In genomic region chr5:137028561-137029272, GRCm38 (mm10) we compare ENCODE assay signal across 13 mouse cellular contexts. TPM values are rescaled to one million over a fixed set of nuclear protein-coding genes. Genes with fewer than 3 reads are reported as not detected.
A peak's percentile ranks its signal among the peaks of the same experiment; 100 is the strongest.
DNase-seq lines count a peak whose midpoint lies in the region; ATAC-seq and TF ChIP-seq lines count a peak whose summit lies in the region.
"Had no signal": no experiment of that assay in that cellular context is flagged by ENCODE, and none has a peak within 500 bp of the region (broad histone marks: within the 10 kb centered on the region; RNA-seq: fewer than 3 reads in every experiment).

No protein-coding gene starts in this region.

- H3K4me2 ChIP-seq in kidney, embryonic 14.5 days (replicated peaks; ENCODE audit: low read depth, low read length): peak overlapping the region; percentile 64
- peak overlapping the region; percentile 97 for H3K4me2 ChIP-seq in forebrain, embryonic 14.5 days (ENCODE audit: low read length)
- H3K4me2 ChIP-seq in midbrain, embryonic 14.5 days (ENCODE audit: low read length): peak overlapping the region; percentile 100
- no peak overlapping the region for H3K4me2 ChIP-seq in lung, postnatal 0 days (replicated peaks; ENCODE audit: low read depth, low read length)

- no peak overlapping the region; the same call in 1 of the 2 replicates for H3K4me3 ChIP-seq in kidney, embryonic 14.5 days (ENCODE audit: low read length)
- peak overlapping the region; percentile 70 for H3K4me3 ChIP-seq in ES-Bruce4 (ENCODE audit: low read depth, low read length)
- H3K4me3 ChIP-seq in forebrain, embryonic 14.5 days (ENCODE audit: low read depth, low read length): peak overlapping the region; percentile 46
- H3K4me3 ChIP-seq in midbrain, embryonic 14.5 days (replicated peaks; ENCODE audit: low read depth, low read length): peak overlapping the region; percentile 52
- no peak overlapping the region for H3K4me3 ChIP-seq in lung, postnatal 0 days (ENCODE audit: low read depth, low read length)

- peaks cover 71% of the 10 kb centered on the region for H3K27me3 ChIP-seq in kidney, embryonic 14.5 days (ENCODE audit: control insufficient read depth, insufficient read depth, low read length)
- peaks cover 8% of the 10 kb centered on the region; the same call in 1 of the 2 replicates for H3K27me3 ChIP-seq in ES-Bruce4 (ENCODE audit: control insufficient read depth, insufficient read depth, low read length, poor library complexity, severe bottlenecking)
- H3K27me3 ChIP-seq in forebrain, embryonic 14.5 days (replicated peaks; ENCODE audit: control insufficient read depth, insufficient read depth, low read length): peaks cover 55% of the 10 kb centered on the region
- peaks cover 67% of the 10 kb centered on the region for H3K27me3 ChIP-seq in midbrain, embryonic 14.5 days (ENCODE audit: control insufficient read depth, insufficient read depth, low read length)
- peaks cover 45% of the 10 kb centered on the region for H3K27me3 ChIP-seq in lung, postnatal 0 days (replicated peaks; ENCODE audit: insufficient read depth, low read length)

- DNase-seq in kidney, adult 9 months: no peak
- no peak for DNase-seq in forebrain, embryonic 14.5 days (ENCODE audit: low spot score)
- DNase-seq in midbrain, embryonic 14.5 days: peak; percentile 45
- no peak for DNase-seq in ovary, postnatal 10 days (ENCODE audit: low spot score)
- no peak for DNase-seq in lung, postnatal 0 days (ENCODE audit: low spot score)
- DNase-seq: adrenal gland, postnatal 25 days; heart, adult 11 months; lung, adult 2 months had no signal

- no peak overlapping the region for H3K27ac ChIP-seq in kidney, embryonic 14.5 days (ENCODE audit: low read depth, low read length)
- H3K27ac ChIP-seq in ES-Bruce4 (ENCODE audit: insufficient read depth, low read length): no peak overlapping the region
- no peak overlapping the region for H3K27ac ChIP-seq in forebrain, embryonic 14.5 days (ENCODE audit: low read depth, low read length)
- no peak overlapping the region for H3K27ac ChIP-seq in midbrain, embryonic 14.5 days (replicated peaks; ENCODE audit: low read depth, low read length)
- no peak overlapping the region for H3K27ac ChIP-seq in lung, postnatal 0 days (ENCODE audit: low read length)

- no peak for ATAC-seq in kidney, embryonic 14.5 days (ENCODE audit: low FRiP score, low TSS enrichment)
- no peak for ATAC-seq in forebrain, embryonic 14.5 days
- no peak for ATAC-seq in midbrain, embryonic 14.5 days (ENCODE audit: low FRiP score, low TSS enrichment)
- ATAC-seq in megakaryocyte-erythroid progenitor cell, adult 5-6 weeks (replicated peaks; ENCODE audit: low FRiP score, low TSS enrichment, poor library complexity, severe bottlenecking): no peak
- no peak for ATAC-seq in lung, postnatal 0 days

- TF ChIP-seq EP300 in ES-Bruce4 (IDR thresholded peaks at IDR 0.05; ENCODE audit: insufficient read depth, low read depth, low read length): no peak
- no peak for TF ChIP-seq EP300 in lung, postnatal 0 days (IDR thresholded peaks at IDR 0.05)

- H3K9ac ChIP-seq in kidney, embryonic 14.5 days (ENCODE audit: low read depth, low read length): no peak overlapping the region
- peak overlapping the region; percentile 29 for H3K9ac ChIP-seq in ES-Bruce4 (ENCODE audit: low read depth, poor library complexity, severe bottlenecking)
- no peak overlapping the region for H3K9ac ChIP-seq in forebrain, embryonic 14.5 days (ENCODE audit: low read length)
- peak overlapping the region; percentile 61; the same call in 1 of the 2 replicates for H3K9ac ChIP-seq in midbrain, embryonic 14.5 days (replicated peaks; ENCODE audit: low read length)
- H3K9ac ChIP-seq in lung, postnatal 0 days (replicated peaks; ENCODE audit: low read depth): no peak overlapping the region

- peaks cover 33% of the 10 kb centered on the region for H3K4me1 ChIP-seq in kidney, embryonic 14.5 days (ENCODE audit: control insufficient read depth, insufficient read depth, low read length)
- H3K4me1 ChIP-seq in ES-Bruce4 (ENCODE audit: control insufficient read depth, insufficient read depth, low read length): no peaks in the 10 kb centered on the region
- peaks cover 15% of the 10 kb centered on the region for H3K4me1 ChIP-seq in forebrain, embryonic 14.5 days (ENCODE audit: control insufficient read depth, insufficient read depth, low read length)
- H3K4me1 ChIP-seq in midbrain, embryonic 14.5 days (ENCODE audit: control insufficient read depth, insufficient read depth, low read length): peaks cover 20% of the 10 kb centered on the region
- H3K4me1 ChIP-seq in lung, postnatal 0 days (ENCODE audit: insufficient read depth, low read depth, low read length): peaks cover 10% of the 10 kb centered on the region

- TF ChIP-seq CTCF in ES-Bruce4 (IDR thresholded peaks at IDR 0.05; ENCODE audit: low read depth, low read length): no peak
- no peak for TF ChIP-seq CTCF in lung, postnatal 0 days (IDR thresholded peaks at IDR 0.05)

- WGBS in kidney, embryonic 14.5 days: 1% methylated on average over 27 of the region's 29 CpGs
- 2% methylated on average over 25 of the region's 29 CpGs for WGBS in forebrain, embryonic 14.5 days
- 3% methylated on average over 29 of the region's 29 CpGs for WGBS in midbrain, embryonic 14.5 days
- 6% methylated on average over 25 of the region's 29 CpGs for WGBS in lung, postnatal 0 days

- no peaks in the 10 kb centered on the region for H3K9me3 ChIP-seq in kidney, embryonic 14.5 days (ENCODE audit: control insufficient read depth, low read length)
- no peaks in the 10 kb centered on the region for H3K9me3 ChIP-seq in ES-Bruce4 (replicated peaks; ENCODE audit: control insufficient read depth, insufficient read depth, low read length, poor library complexity, severe bottlenecking)
- H3K9me3 ChIP-seq in forebrain, embryonic 14.5 days (replicated peaks; ENCODE audit: control insufficient read depth, low read length): no peaks in the 10 kb centered on the region
- no peaks in the 10 kb centered on the region for H3K9me3 ChIP-seq in midbrain, embryonic 14.5 days (ENCODE audit: control insufficient read depth, low read length)
- no peaks in the 10 kb centered on the region for H3K9me3 ChIP-seq in lung, postnatal 0 days (ENCODE audit: low read length)

- TF ChIP-seq POLR2A in ES-Bruce4 (IDR thresholded peaks at IDR 0.05; ENCODE audit: insufficient read depth, low read length): no peak

- H3K36me3 ChIP-seq in kidney, embryonic 14.5 days (ENCODE audit: control insufficient read depth, insufficient read depth, low read length): no peaks in the 10 kb centered on the region
- no peaks in the 10 kb centered on the region for H3K36me3 ChIP-seq in ES-Bruce4 (ENCODE audit: control insufficient read depth, insufficient read depth, low read length, poor library complexity, severe bottlenecking)
- no peaks in the 10 kb centered on the region for H3K36me3 ChIP-seq in forebrain, embryonic 14.5 days (ENCODE audit: control insufficient read depth, insufficient read depth, low read length)
- H3K36me3 ChIP-seq in midbrain, embryonic 14.5 days (ENCODE audit: control insufficient read depth, insufficient read depth, low read length): no peaks in the 10 kb centered on the region
- H3K36me3 ChIP-seq in lung, postnatal 0 days (ENCODE audit: insufficient read depth, low read length): no peaks in the 10 kb centered on the region

RNA-seq across cellular contexts. Expression of gene Vgf, which starts 2.5 kb away (rescaled TPM):
- 0.16 and 0.36 TPM in 2 replicates for polyA plus RNA-seq in kidney, embryonic 14.5 days (2014; fragmentation: Nextera tagmentation; extraction: Ambion mirVana)
- 3.7 and 5.7 TPM in 2 replicates for polyA plus RNA-seq in ES-Bruce4 (2011; ENCODE audit: insufficient read depth, insufficient read length, low read depth, missing spikeins)
- polyA plus RNA-seq in forebrain, embryonic 14.5 days (2014; fragmentation: Nextera tagmentation; extraction: Ambion mirVana): 2.7 and 3.8 TPM in 2 replicates
- polyA plus RNA-seq in midbrain, embryonic 14.5 days (2014; fragmentation: Nextera tagmentation; extraction: Ambion mirVana): 4.8 and 6.9 TPM in 2 replicates
- not detected in 2 replicates for total RNA-seq in megakaryocyte-erythroid progenitor cell, adult 5-6 weeks (2014; fragmentation: Nextera tagmentation)
- total RNA-seq in megakaryocyte-erythroid progenitor cell, adult 5-6 weeks (2017): 0.27 and 0.47 TPM in 2 replicates
- 0.12 and 0.19 TPM in 2 replicates for polyA plus RNA-seq in lung, postnatal 0 days (2015; fragmentation: Nextera tagmentation; extraction: Ambion mirVana)
- total RNA-seq: common myeloid progenitor, adult 5-6 weeks; neutrophil, adult 5-6 weeks had no signal
- polyA plus RNA-seq: lung, adult 2 months had no signal

RNA-seq across cellular contexts. Expression of gene Ap1s1, which starts 17.2 kb away (rescaled TPM):
- 145 and 152 TPM in 2 replicates for polyA plus RNA-seq in kidney, embryonic 14.5 days (2014; fragmentation: Nextera tagmentation; extraction: Ambion mirVana)
- polyA plus RNA-seq in ES-Bruce4 (2011; ENCODE audit: insufficient read depth, insufficient read length, low read depth, missing spikeins): 68.6 and 78.9 TPM in 2 replicates
- polyA plus RNA-seq in forebrain, embryonic 14.5 days (2014; fragmentation: Nextera tagmentation; extraction: Ambion mirVana): 242 and 250 TPM in 2 replicates
- polyA plus RNA-seq in midbrain, embryonic 14.5 days (2014; fragmentation: Nextera tagmentation; extraction: Ambion mirVana): 214 and 238 TPM in 2 replicates
- total RNA-seq in megakaryocyte-erythroid progenitor cell, adult 5-6 weeks (2014; fragmentation: Nextera tagmentation): 52.2 and 78.7 TPM in 2 replicates
- total RNA-seq in megakaryocyte-erythroid progenitor cell, adult 5-6 weeks (2017): 46.5 and 50.2 TPM in 2 replicates
- 112 and 125 TPM in 2 replicates for polyA plus RNA-seq in lung, postnatal 0 days (2015; fragmentation: Nextera tagmentation; extraction: Ambion mirVana)

RNA-seq across cellular contexts. Expression of gene Znhit1, which starts 40.9 kb away (rescaled TPM):
- 80.6 and 93.2 TPM in 2 replicates for polyA plus RNA-seq in kidney, embryonic 14.5 days (2014; fragmentation: Nextera tagmentation; extraction: Ambion mirVana)
- 26.6 and 27.0 TPM in 2 replicates for polyA plus RNA-seq in ES-Bruce4 (2011; ENCODE audit: insufficient read depth, insufficient read length, low read depth, missing spikeins)
- polyA plus RNA-seq in forebrain, embryonic 14.5 days (2014; fragmentation: Nextera tagmentation; extraction: Ambion mirVana): 125 and 136 TPM in 2 replicates
- 94.0 and 117 TPM in 2 replicates for polyA plus RNA-seq in midbrain, embryonic 14.5 days (2014; fragmentation: Nextera tagmentation; extraction: Ambion mirVana)
- 67.3 and 75.0 TPM in 2 replicates for total RNA-seq in megakaryocyte-erythroid progenitor cell, adult 5-6 weeks (2014; fragmentation: Nextera tagmentation)
- total RNA-seq in megakaryocyte-erythroid progenitor cell, adult 5-6 weeks (2017): 18.8 and 21.6 TPM in 2 replicates
- 80.8 and 83.9 TPM in 2 replicates for polyA plus RNA-seq in lung, postnatal 0 days (2015; fragmentation: Nextera tagmentation; extraction: Ambion mirVana)

RNA-seq across cellular contexts. Expression of gene Plod3, which starts 41.9 kb away (rescaled TPM):
- 28.5 and 41.4 TPM in 2 replicates for polyA plus RNA-seq in kidney, embryonic 14.5 days (2014; fragmentation: Nextera tagmentation; extraction: Ambion mirVana)
- polyA plus RNA-seq in ES-Bruce4 (2011; ENCODE audit: insufficient read depth, insufficient read length, low read depth, missing spikeins): 29.3 and 33.9 TPM in 2 replicates
- polyA plus RNA-seq in forebrain, embryonic 14.5 days (2014; fragmentation: Nextera tagmentation; extraction: Ambion mirVana): 21.7 and 22.2 TPM in 2 replicates
- 25.8 and 28.1 TPM in 2 replicates for polyA plus RNA-seq in midbrain, embryonic 14.5 days (2014; fragmentation: Nextera tagmentation; extraction: Ambion mirVana)
- 19.8 and 22.1 TPM in 2 replicates for total RNA-seq in megakaryocyte-erythroid progenitor cell, adult 5-6 weeks (2014; fragmentation: Nextera tagmentation)
- total RNA-seq in megakaryocyte-erythroid progenitor cell, adult 5-6 weeks (2017): 19.0 and 22.1 TPM in 2 replicates
- polyA plus RNA-seq in lung, postnatal 0 days (2015; fragmentation: Nextera tagmentation; extraction: Ambion mirVana): 38.3 and 41.7 TPM in 2 replicates

RNA-seq across cellular contexts. Expression of gene Serpine1, which starts 43.4 kb away (rescaled TPM):
- polyA plus RNA-seq in kidney, embryonic 14.5 days (2014; fragmentation: Nextera tagmentation; extraction: Ambion mirVana): 0.26 and 0.32 TPM in 2 replicates
- 32.8 and 33.4 TPM in 2 replicates for polyA plus RNA-seq in ES-Bruce4 (2011; ENCODE audit: insufficient read depth, insufficient read length, low read depth, missing spikeins)
- polyA plus RNA-seq in forebrain, embryonic 14.5 days (2014; fragmentation: Nextera tagmentation; extraction: Ambion mirVana): 0.14 and 0.28 TPM in 2 replicates
- 0.26 and 0.28 TPM in 2 replicates for polyA plus RNA-seq in midbrain, embryonic 14.5 days (2014; fragmentation: Nextera tagmentation; extraction: Ambion mirVana)
- total RNA-seq in megakaryocyte-erythroid progenitor cell, adult 5-6 weeks (2014; fragmentation: Nextera tagmentation): 0.72 TPM in 1 of 2 replicates, not detected in the other
- total RNA-seq in megakaryocyte-erythroid progenitor cell, adult 5-6 weeks (2017): 0.94 TPM in 1 of 2 replicates, not detected in the other
- 0.88 and 1.1 TPM in 2 replicates for polyA plus RNA-seq in lung, postnatal 0 days (2015; fragmentation: Nextera tagmentation; extraction: Ambion mirVana)
- total RNA-seq: common myeloid progenitor, adult 5-6 weeks; neutrophil, adult 5-6 weeks had no signal

Comparison
In these comparisons a context has a peak if more than half of its experiments do, and no peak if none do; other contexts are left out.
1. H3K4me3 ChIP-seq: peak in ES-Bruce4 (single experiment), forebrain, embryonic 14.5 days (single experiment) and midbrain, embryonic 14.5 days (single experiment); none in kidney, embryonic 14.5 days (single experiment) and lung, postnatal 0 days (single experiment).
2. H3K9ac ChIP-seq: peak in ES-Bruce4 (single experiment) and midbrain, embryonic 14.5 days (single experiment); none in kidney, embryonic 14.5 days (single experiment), forebrain, embryonic 14.5 days (single experiment) and lung, postnatal 0 days (single experiment).